In genomic region chr11:62554163-62554855, GRCm38 (mm10) we compare ENCODE assay signal across 8 mouse cellular contexts. TPM values are rescaled to one million over a fixed set of nuclear protein-coding genes. Genes with fewer than 3 reads are reported as not detected.
DNase-seq lines count a peak whose midpoint lies in the region; ATAC-seq and TF ChIP-seq lines count a peak whose summit lies in the region.

No protein-coding gene starts in this region.

- H3K27me3 ChIP-seq in heart, embryonic 16.5 days (ENCODE audit: control insufficient read depth, insufficient read depth, low read length): no peaks in the 10 kb centered on the region
- no peaks in the 10 kb centered on the region for H3K27me3 ChIP-seq in G1E (ENCODE audit: insufficient read depth, low read length)
- H3K27me3 ChIP-seq in hindbrain, embryonic 11.5 days (ENCODE audit: control insufficient read depth, insufficient read depth, low read length): no peaks in the 10 kb centered on the region
- no peaks in the 10 kb centered on the region for H3K27me3 ChIP-seq in midbrain, embryonic 11.5 days (ENCODE audit: control insufficient read depth, insufficient read depth, low read length)

- no peak for TF ChIP-seq CTCF in G1E (IDR thresholded peaks at IDR 0.05; ENCODE audit: low read depth, low read length)

- H3K9ac ChIP-seq in heart, embryonic 16.5 days (ENCODE audit: low read length): peak overlapping the region; percentile 67
- H3K9ac ChIP-seq in hindbrain, embryonic 11.5 days (ENCODE audit: low read depth, low read length): no peak overlapping the region
- no peak overlapping the region for H3K9ac ChIP-seq in midbrain, embryonic 11.5 days (ENCODE audit: low read length)

- peaks cover 31% of the 10 kb centered on the region for H3K4me1 ChIP-seq in heart, embryonic 16.5 days (ENCODE audit: control insufficient read depth, insufficient read depth, low read length)
- peaks cover 39% of the 10 kb centered on the region for H3K4me1 ChIP-seq in G1E (ENCODE audit: insufficient read depth, low read depth, low read length)
- H3K4me1 ChIP-seq in hindbrain, embryonic 11.5 days (replicated peaks; ENCODE audit: control insufficient read depth, insufficient read depth, low read length): no peaks in the 10 kb centered on the region; the same call in 1 of the 2 replicates
- peaks cover 22% of the 10 kb centered on the region for H3K4me1 ChIP-seq in midbrain, embryonic 11.5 days (ENCODE audit: control insufficient read depth, insufficient read depth, low read length)

- DNase-seq in heart, postnatal 4 days: no peak
- no peak for DNase-seq in G1E (ENCODE audit: low spot score)
- no peak for DNase-seq in hindbrain, embryonic 11.5 days (ENCODE audit: low spot score)
- DNase-seq in midbrain, embryonic 11.5 days (ENCODE audit: low spot score, missing footprints): peak; percentile 83
- DNase-seq in cerebellum, postnatal 36 days: no peak
- DNase-seq in left cerebral cortex, adult 8-10 months (ENCODE audit: low spot score in 2 of 2): no peak
- no peak for DNase-seq in right cerebral cortex, postnatal 10 days (ENCODE audit: low spot score in 2 of 2)

- H3K4me2 ChIP-seq in heart, embryonic 16.5 days (ENCODE audit: low read depth, low read length): peak overlapping the region; percentile 96
- peak overlapping the region; percentile 83 for H3K4me2 ChIP-seq in hindbrain, embryonic 11.5 days (replicated peaks; ENCODE audit: low read depth, low read length)
- H3K4me2 ChIP-seq in midbrain, embryonic 11.5 days: peak overlapping the region; percentile 94

- no peaks in the 10 kb centered on the region for H3K9me3 ChIP-seq in heart, embryonic 16.5 days (replicated peaks; ENCODE audit: control insufficient read depth, low read length)
- no peaks in the 10 kb centered on the region for H3K9me3 ChIP-seq in G1E (replicated peaks)
- H3K9me3 ChIP-seq in hindbrain, embryonic 11.5 days (ENCODE audit: control insufficient read depth, low read length): no peaks in the 10 kb centered on the region
- no peaks in the 10 kb centered on the region for H3K9me3 ChIP-seq in midbrain, embryonic 11.5 days (ENCODE audit: control insufficient read depth, low read length)

- no peak for ATAC-seq in heart, embryonic 16.5 days (replicated peaks; ENCODE audit: extremely low read depth, insufficient read depth, low FRiP score)
- no peak for ATAC-seq in G1E (ENCODE audit: extremely low read depth, insufficient number of reproducible peaks, low FRiP score, poor library complexity, severe bottlenecking)
- ATAC-seq in hindbrain, embryonic 11.5 days (ENCODE audit: low FRiP score): no peak
- no peak for ATAC-seq in midbrain, embryonic 11.5 days (ENCODE audit: low FRiP score)

- whole genome bisulfite sequencing in heart, embryonic 16.5 days: 77% methylated on average over 5 of the region's 5 CpGs
- WGBS in hindbrain, embryonic 11.5 days: 77% methylated on average over 5 of the region's 5 CpGs
- whole genome bisulfite sequencing in midbrain, embryonic 11.5 days: 75% methylated on average over 5 of the region's 5 CpGs

- peaks cover 17% of the 10 kb centered on the region for H3K36me3 ChIP-seq in heart, embryonic 16.5 days (ENCODE audit: control insufficient read depth, insufficient read depth)
- H3K36me3 ChIP-seq in G1E (replicated peaks): peaks cover 27% of the 10 kb centered on the region
- peaks cover 2% of the 10 kb centered on the region; the same call in 1 of the 2 replicates for H3K36me3 ChIP-seq in hindbrain, embryonic 11.5 days (ENCODE audit: control insufficient read depth, insufficient read depth, low read length)
- H3K36me3 ChIP-seq in midbrain, embryonic 11.5 days (ENCODE audit: control insufficient read depth, insufficient read depth, low read length): peaks cover 7% of the 10 kb centered on the region; the same call in 1 of the 2 replicates

- H3K4me3 ChIP-seq in heart, embryonic 16.5 days (ENCODE audit: low read length): peak overlapping the region; percentile 68
- H3K4me3 ChIP-seq in G1E (ENCODE audit: low read depth, low read length): peak overlapping the region; percentile 63
- peak overlapping the region; percentile 55 for H3K4me3 ChIP-seq in hindbrain, embryonic 11.5 days (ENCODE audit: low read depth, low read length)
- H3K4me3 ChIP-seq in midbrain, embryonic 11.5 days (ENCODE audit: low read depth, low read length): peak overlapping the region; percentile 44

- H3K27ac ChIP-seq in heart, embryonic 16.5 days (ENCODE audit: low read length): no peak overlapping the region
- no peak overlapping the region for H3K27ac ChIP-seq in hindbrain, embryonic 11.5 days (ENCODE audit: low read depth, low read length)
- no peak overlapping the region for H3K27ac ChIP-seq in midbrain, embryonic 11.5 days (ENCODE audit: low read depth, low read length)

RNA-seq across cellular contexts. Expression of gene Ubb, which starts 3.3 kb away (rescaled TPM):
- polyA plus RNA-seq in heart, embryonic 16.5 days (2015; fragmentation: Nextera tagmentation; extraction: Ambion mirVana): 2,482 and 2,483 TPM in 2 replicates
- 100 to 1,000 TPM; 828 to 847 TPM for total RNA-seq in heart, postnatal 4 days (2021)
- 814 and 964 TPM in 2 replicates for total RNA-seq in G1E (2014; fragmentation: Nextera tagmentation)
- total RNA-seq in G1E (2017): 1,083 and 1,103 TPM in 2 replicates
- 1,429 and 2,208 TPM in 2 replicates for polyA plus RNA-seq in G1E (2012)
- polyA plus RNA-seq in hindbrain, embryonic 11.5 days (2014; fragmentation: Nextera tagmentation; extraction: Ambion mirVana): 3,694 and 3,897 TPM in 2 replicates
- polyA plus RNA-seq in midbrain, embryonic 11.5 days (2014; fragmentation: Nextera tagmentation; extraction: Ambion mirVana): 3,727 and 3,899 TPM in 2 replicates
- 1,000 to 10,000 TPM; 1,765 to 1,972 (median 1,844) TPM for total RNA-seq in left cerebral cortex, adult 8-10 months (2022)

RNA-seq across cellular contexts. Expression of gene Cenpv, which starts 15.2 kb away (rescaled TPM):
- polyA plus RNA-seq in heart, embryonic 16.5 days (2015; fragmentation: Nextera tagmentation; extraction: Ambion mirVana): 18.0 and 21.4 TPM in 2 replicates
- total RNA-seq in heart, postnatal 4 days (2021): 10 to 100 TPM; 23.8 to 25.7 TPM
- total RNA-seq in G1E (2014; fragmentation: Nextera tagmentation): 111 and 131 TPM in 2 replicates
- 67.5 and 81.9 TPM in 2 replicates for total RNA-seq in G1E (2017)
- polyA plus RNA-seq in G1E (2012): 191 and 202 TPM in 2 replicates
- 44.2 and 50.0 TPM in 2 replicates for polyA plus RNA-seq in hindbrain, embryonic 11.5 days (2014; fragmentation: Nextera tagmentation; extraction: Ambion mirVana)
- 54.8 and 68.5 TPM in 2 replicates for polyA plus RNA-seq in midbrain, embryonic 11.5 days (2014; fragmentation: Nextera tagmentation; extraction: Ambion mirVana)
- 10 to 100 TPM; 29.2 to 35.6 (median 31.8) TPM for total RNA-seq in left cerebral cortex, adult 8-10 months (2022)

RNA-seq across cellular contexts. Expression of gene Trpv2, which starts 20.0 kb away (rescaled TPM):
- polyA plus RNA-seq in heart, embryonic 16.5 days (2015; fragmentation: Nextera tagmentation; extraction: Ambion mirVana): 6.1 and 6.8 TPM in 2 replicates
- total RNA-seq in heart, postnatal 4 days (2021): 1 to 10 TPM; 3.0 to 3.2 TPM
- total RNA-seq in G1E (2014; fragmentation: Nextera tagmentation): 50.2 and 67.3 TPM in 2 replicates
- total RNA-seq in G1E (2017): 48.4 and 49.9 TPM in 2 replicates
- 17.4 and 22.5 TPM in 2 replicates for polyA plus RNA-seq in G1E (2012)
- polyA plus RNA-seq in hindbrain, embryonic 11.5 days (2014; fragmentation: Nextera tagmentation; extraction: Ambion mirVana): 6.5 and 8.9 TPM in 2 replicates
- 4.9 and 5.4 TPM in 2 replicates for polyA plus RNA-seq in midbrain, embryonic 11.5 days (2014; fragmentation: Nextera tagmentation; extraction: Ambion mirVana)
- 10 to 100 TPM; 17.9 to 20.2 (median 19.3) TPM for total RNA-seq in left cerebral cortex, adult 8-10 months (2022)
